Mouse (Mus musculus) forebrain, embryonic 13.5 days (tissue): ENCODE results near the gene Copz1. TPM values are rescaled to one million over a fixed set of nuclear protein-coding genes. Genes with fewer than 3 reads are reported as not detected.
"Not testable (repeated sequence)": the region's sequence is repeated elsewhere in the genome, so short reads cannot be mapped to it uniquely, and the experiment has no call there.

Experiments used
- ATAC-seq: fragments of 200-750 bp; cut with Nextera tagmentation; 2 replicates; pipeline ENCODE4 v1.8.0; 2017
- H3K27ac ChIP-seq: fragments of 300-500 bp; sonication (generic); 2 replicates; pipeline ENCODE4 v1.5.1; 2015; ENCODE audit warnings: inconsistent platforms, mild to moderate bottlenecking, moderate library complexity
- H3K27me3 ChIP-seq: fragments of 300-500 bp; sonication (generic); 2 replicates; pipeline ENCODE4 v1.6.1; 2015; ENCODE audit warnings: mild to moderate bottlenecking, inconsistent platforms
- H3K36me3 ChIP-seq: fragments of 300-500 bp; sonication (generic); 2 replicates; pipeline ENCODE4 v1.6.1; 2015; ENCODE audit warnings: mild to moderate bottlenecking, inconsistent platforms; ENCODE audit not compliant: poor library complexity, severe bottlenecking
- H3K4me1 ChIP-seq: fragments of 300-500 bp; sonication (generic); 2 replicates; pipeline ENCODE4 v1.6.1; 2015; ENCODE audit warnings: inconsistent platforms
- H3K4me2 ChIP-seq: fragments of 300-500 bp; sonication (generic); 2 replicates; pipeline ENCODE4 v1.6.1; 2015; ENCODE audit warnings: inconsistent platforms, mild to moderate bottlenecking, moderate library complexity
- H3K4me3 ChIP-seq: fragments of 300-500 bp; sonication (generic); 2 replicates; pipeline ENCODE4 v1.5.1; 2015; ENCODE audit warnings: mild to moderate bottlenecking, inconsistent platforms
- H3K9ac ChIP-seq: fragments of 300-500 bp; sonication (generic); 2 replicates; pipeline ENCODE4 v1.6.1; 2015; ENCODE audit warnings: mild to moderate bottlenecking, inconsistent platforms
- H3K9me3 ChIP-seq: fragments of 300-500 bp; sonication (generic); replicated peaks from 2 replicates; pipeline ENCODE4 v1.6.1; 2016; ENCODE audit warnings: inconsistent platforms
- WGBS: fragments of 180-500 bp; shearing (Covaris S2); methylation state at CpG from one replicate; pipeline ENCODE4 v1.1.7; 2015; 5-methylcytosine and 5-hydroxymethylcytosine counted together
- polyA plus RNA-seq: library from polyadenylated mRNA; unstranded; fragments of >200 nt; fragmentation: Nextera tagmentation; extraction: Ambion mirVana; gene quantifications from 2 replicates; pipeline ENCODE4 v1.2.1, GENCODE M21; 2015

Gene Copz1
- polyA plus RNA-seq, 1 experiment from 2014 or later: 219 TPM

- ATAC-seq: no peak
- Histone ChIP-seq H3K27ac (no peak overlapping the region), H3K9ac (peak overlapping the region; percentile 65), H3K27me3 (peaks cover 27% of the 10 kb centered on the region), H3K4me2 (peak overlapping the region; percentile 66), H3K4me3 (peak overlapping the region; percentile 35), H3K4me1 (peaks cover 13% of the 10 kb centered on the region), H3K9me3 (no peaks in the 10 kb centered on the region), H3K36me3 (no peaks in the 10 kb centered on the region)
- 1% methylated on average over 25 of the region's 25 CpGs for WGBS
Measured at GRCm38 (mm10) chr15:103255169-103255568, 17.3 kb upstream of the Copz1 start.

GRCm38 (mm10) chr15:103256210-103256986, 16.1 kb upstream of the Copz1 start:
- WGBS: 89% methylated on average over 6 of the region's 6 CpGs
- H3K4me1 ChIP-seq: peaks cover 8% of the 10 kb centered on the region
- ATAC-seq: no peak

GRCm38 (mm10) chr15:103257790-103258728, 14.5 kb upstream of the Copz1 start, which contains the start of gene Nfe2:
Gene Nfe2 (minus strand): TSS chr15:103258403.
- 0 out of 2 replicates have a peak within 1 kb of the TSS, but pooled peaks have one; percentile 34 for H3K9ac ChIP-seq
- no peak within 1 kb of the TSS for H3K4me3 ChIP-seq
- no peak for ATAC-seq
- H3K36me3 ChIP-seq: no peaks in the 10 kb centered on the region
- H3K4me1 ChIP-seq: peaks cover 8% of the 10 kb centered on the region
- H3K4me2 ChIP-seq: peak within 1 kb of the TSS; percentile 24; the same call in 1 of the 2 replicates
- H3K27ac ChIP-seq: no peak within 1 kb of the TSS
- H3K9me3 ChIP-seq: no peaks in the 10 kb centered on the region
- H3K27me3 ChIP-seq: peaks cover 27% of the 10 kb centered on the region
- 15% methylated on average over 15 of the region's 15 CpGs for WGBS

More at GRCm38 (mm10) chr15:103256210-103256986, 16.1 kb upstream of the Copz1 start:
- Histone ChIP-seq H3K4me3 (no peak overlapping the region), H3K27me3 (peaks cover 27% of the 10 kb centered on the region), H3K27ac (no peak overlapping the region), H3K4me2 (no peak overlapping the region), H3K9me3 (no peaks in the 10 kb centered on the region), H3K36me3 (no peaks in the 10 kb centered on the region), H3K9ac (no peak overlapping the region)

- Histone ChIP-seq H3K27me3 (peaks cover 20% of the 10 kb centered on the region), H3K4me1 (peaks cover 8% of the 10 kb centered on the region), H3K4me2 (no peak overlapping the region), H3K4me3 (no peak overlapping the region), H3K36me3 (no peaks in the 10 kb centered on the region), H3K27ac (no peak overlapping the region), H3K9me3 (no peaks in the 10 kb centered on the region), H3K9ac (no peak overlapping the region)
- no peak for ATAC-seq
- WGBS: 85% methylated on average over 5 of the region's 5 CpGs
Measured at GRCm38 (mm10) chr15:103259162-103259561, 13.4 kb upstream of the Copz1 start.

GRCm38 (mm10) chr15:103259989-103260388, 12.5 kb upstream of the Copz1 start:
- H3K36me3 ChIP-seq: no peaks in the 10 kb centered on the region
- H3K27ac ChIP-seq: no peak overlapping the region
- no peak overlapping the region for H3K4me3 ChIP-seq
- no peaks in the 10 kb centered on the region for H3K9me3 ChIP-seq
- H3K4me2 ChIP-seq: no peak overlapping the region
- peaks cover 4% of the 10 kb centered on the region for H3K4me1 ChIP-seq
- no peak overlapping the region for H3K9ac ChIP-seq
- H3K27me3 ChIP-seq: peaks cover 12% of the 10 kb centered on the region
- 72% methylated on average over 1 of the region's 1 CpGs for WGBS
- no peak for ATAC-seq

- Histone ChIP-seq H3K4me3 (no peak overlapping the region), H3K9ac (no peak overlapping the region), H3K27ac (no peak overlapping the region), H3K36me3 (no peaks in the 10 kb centered on the region), H3K27me3 (no peaks in the 10 kb centered on the region), H3K4me1 (no peaks in the 10 kb centered on the region), H3K4me2 (no peak overlapping the region), H3K9me3 (no peaks in the 10 kb centered on the region)
- 95% methylated on average over 2 of the region's 2 CpGs for WGBS
- ATAC-seq: no peak
Measured at GRCm38 (mm10) chr15:103264794-103265193, 7.7 kb upstream of the Copz1 start.

GRCm38 (mm10) chr15:103268903-103269302, 3.6 kb upstream of the Copz1 start:
- 83% methylated on average over 4 of the region's 4 CpGs for WGBS
- peaks cover 8% of the 10 kb centered on the region for H3K4me1 ChIP-seq
- H3K9ac ChIP-seq: no peak overlapping the region
- no peak overlapping the region for H3K4me3 ChIP-seq
- H3K27ac ChIP-seq: no peak overlapping the region
- no peak for ATAC-seq
- H3K27me3 ChIP-seq: no peaks in the 10 kb centered on the region
- no peaks in the 10 kb centered on the region for H3K9me3 ChIP-seq
- no peaks in the 10 kb centered on the region for H3K36me3 ChIP-seq
- no peak overlapping the region for H3K4me2 ChIP-seq

GRCm38 (mm10) chr15:103275943-103276342, 3.4 kb downstream of the Copz1 start:
- H3K27me3 ChIP-seq: not testable (repeated sequence)

GRCm38 (mm10) chr15:103277949-103278348, 5.4 kb downstream of the Copz1 start:
- no peak overlapping the region for H3K27ac ChIP-seq
- no peaks in the 10 kb centered on the region for H3K9me3 ChIP-seq
- H3K4me1 ChIP-seq: peaks cover 20% of the 10 kb centered on the region
- H3K36me3 ChIP-seq: no peaks in the 10 kb centered on the region
- H3K4me2 ChIP-seq: no peak overlapping the region
- 78% methylated on average over 7 of the region's 7 CpGs for WGBS
- no peak for ATAC-seq
- H3K27me3 ChIP-seq: no peaks in the 10 kb centered on the region
- H3K9ac ChIP-seq: no peak overlapping the region
- no peak overlapping the region for H3K4me3 ChIP-seq

More at GRCm38 (mm10) chr15:103275943-103276342, 3.4 kb downstream of the Copz1 start:
- ATAC-seq, H3K27ac ChIP-seq, H3K9ac ChIP-seq, H3K9me3 ChIP-seq, H3K4me3 ChIP-seq, H3K4me2 ChIP-seq, H3K36me3 ChIP-seq: not testable (repeated sequence)
- H3K4me1 ChIP-seq: peaks cover 20% of the 10 kb centered on the region
- WGBS: 92% methylated on average over 3 of the region's 3 CpGs

- Histone ChIP-seq H3K9ac (no peak overlapping the region), H3K36me3 (no peaks in the 10 kb centered on the region), H3K4me3 (no peak overlapping the region), H3K4me1 (peaks cover 7% of the 10 kb centered on the region), H3K9me3 (no peaks in the 10 kb centered on the region), H3K4me2 (no peak overlapping the region), H3K27ac (no peak overlapping the region), H3K27me3 (no peaks in the 10 kb centered on the region)
- no peak for ATAC-seq
- 58% methylated on average over 3 of the region's 3 CpGs for WGBS
Measured at GRCm38 (mm10) chr15:103279750-103280149, 7.2 kb downstream of the Copz1 start.

GRCm38 (mm10) chr15:103280817-103281464, 8.4 kb downstream of the Copz1 start:
- Histone ChIP-seq H3K27ac (no peak overlapping the region), H3K4me2 (no peak overlapping the region), H3K27me3 (no peaks in the 10 kb centered on the region), H3K36me3 (no peaks in the 10 kb centered on the region), H3K4me3 (no peak overlapping the region), H3K4me1 (peaks cover 18% of the 10 kb centered on the region), H3K9ac (no peak overlapping the region), H3K9me3 (no peaks in the 10 kb centered on the region)
- 74% methylated on average over 3 of the region's 3 CpGs for whole genome bisulfite sequencing
- ATAC-seq: no peak
